Mouse (Mus musculus) yolk sac, embryonic 10.5 days (tissue): Measurements from ENCODE around the gene Prps1l3.
"Not testable (repeated sequence)": the region's sequence is repeated elsewhere in the genome, so short reads cannot be mapped to it uniquely, and the experiment has no call there.

Source experiments
- DNase-seq: peaks from one replicate; pipeline ENCODE4 v3.0.0-alpha.2; 2017; ENCODE audit warnings: low spot score

Prps1l3 gene

GRCm38 (mm10) chr12:57230192-57230706, at the start of gene Prps1l3, which contains the start of gene Mipol1:
TSS of gene Prps1l3 (plus strand) at chr12:57230412.
TSS of gene Mipol1 (plus strand) at chr12:57230427.
- DNase-seq: peak; percentile 96

DNA sequence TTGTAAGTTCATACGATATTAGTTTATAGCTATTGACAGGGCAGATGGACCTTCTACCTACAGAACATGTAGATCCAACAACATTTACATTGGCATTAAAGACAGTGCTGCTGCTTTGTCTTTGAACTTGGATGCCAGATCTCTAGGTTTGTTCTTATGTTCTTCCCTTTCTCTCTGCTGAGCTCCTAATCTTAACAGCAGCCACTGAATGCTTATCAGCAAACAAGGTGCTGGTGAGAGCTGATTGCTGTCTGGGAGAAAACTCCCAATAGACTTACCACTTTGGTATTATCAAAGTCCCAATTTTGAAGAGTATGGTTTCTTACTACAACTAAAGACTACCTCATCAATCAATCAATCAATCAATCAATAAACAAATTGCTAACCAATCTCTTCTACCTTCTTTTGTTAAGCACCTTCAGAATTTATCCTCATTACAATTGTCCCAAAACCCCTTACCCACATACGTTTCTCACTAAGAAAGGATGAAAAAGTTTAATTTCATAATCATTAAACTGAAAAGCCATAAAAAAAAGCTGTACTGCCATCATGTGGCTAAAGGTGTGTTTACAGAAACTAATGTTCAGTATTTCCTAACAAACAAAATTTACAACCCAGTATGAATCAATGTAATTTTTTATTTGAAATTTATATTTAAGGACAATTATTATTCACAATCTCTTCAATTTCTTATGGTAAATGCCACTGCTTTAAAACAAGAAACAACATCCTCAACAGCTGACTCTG, 45.6 kb upstream of the Prps1l3 start:
- no peak for DNase-seq

GRCm38 (mm10) chr12:57185475-57185874, 44.7 kb upstream of the Prps1l3 start:
- DNase-seq: no peak

GRCm38 (mm10) chr12:57186126-57186525, 44.1 kb upstream of the Prps1l3 start:
- no peak for DNase-seq

GRCm38 (mm10) chr12:57187032-57187431, 43.2 kb upstream of the Prps1l3 start:
- DNase-seq: no peak

DNA sequence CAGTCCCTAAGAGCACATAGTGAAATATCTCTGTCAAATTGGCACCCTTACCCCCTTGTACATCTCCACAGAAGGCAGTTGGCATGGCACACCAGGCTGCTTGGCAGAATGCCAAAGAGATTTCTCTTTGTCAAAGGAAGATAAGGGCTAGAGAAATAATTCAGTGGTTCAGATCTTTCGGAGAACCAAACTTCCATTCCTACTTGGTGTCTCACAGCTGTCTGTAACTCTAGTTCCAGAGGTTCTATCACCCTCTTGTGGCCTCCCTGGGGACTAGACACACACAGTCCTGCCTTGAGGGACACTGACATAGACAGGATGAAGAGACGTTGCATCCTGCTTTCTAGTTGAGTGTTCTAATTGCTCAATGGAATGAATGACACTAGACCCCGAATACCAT, 35.6 kb upstream of the Prps1l3 start:
- DNase-seq: peak; percentile 14

GRCm38 (mm10) chr12:57196286-57196607, 34.0 kb upstream of the Prps1l3 start:
- DNase-seq: no peak

GRCm38 (mm10) chr12:57196608-57197362, 33.4 kb upstream of the Prps1l3 start:
- DNase-seq: peak; percentile 86

- no peak for DNase-seq
Observed at GRCm38 (mm10) chr12:57197363-57198026, 32.7 kb upstream of the Prps1l3 start, which contains the start of gene Slc25a21. TSS of gene Slc25a21 (minus strand) at chr12:57197472.

- DNase-seq: no peak
Observed at GRCm38 (mm10) chr12:57198269-57198668, 31.9 kb upstream of the Prps1l3 start.

DNA sequence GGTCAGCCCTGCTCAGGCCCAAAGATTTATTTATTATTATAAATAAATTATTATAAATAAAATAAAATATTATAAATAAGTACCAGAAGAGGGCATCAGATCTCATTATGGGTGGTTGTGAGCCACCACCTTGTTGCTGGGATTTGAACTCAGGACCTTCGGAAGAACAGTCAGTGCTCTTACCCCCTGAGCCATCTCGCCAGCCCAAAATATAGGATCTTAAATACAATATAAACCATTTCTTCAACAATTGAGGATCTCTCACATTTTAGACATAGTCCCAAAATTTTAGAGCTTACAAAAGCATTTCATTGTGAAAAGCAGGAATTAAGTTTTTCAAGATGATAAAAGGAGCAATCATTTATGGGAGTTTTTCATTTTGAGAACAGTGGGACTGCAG, 30.8 kb upstream of the Prps1l3 start:
- DNase-seq: no peak

GRCm38 (mm10) chr12:57201901-57202300, 28.3 kb upstream of the Prps1l3 start:
- no peak for DNase-seq

GRCm38 (mm10) chr12:57204276-57204851, 25.8 kb upstream of the Prps1l3 start:
- no peak for DNase-seq

- DNase-seq: peak; percentile 68
Observed at GRCm38 (mm10) chr12:57211353-57212311, 18.6 kb upstream of the Prps1l3 start.

- not testable (repeated sequence) for DNase-seq
Observed at GRCm38 (mm10) chr12:57212463-57212862, 17.7 kb upstream of the Prps1l3 start.

- DNase-seq: peak; percentile 24
Observed at GRCm38 (mm10) chr12:57226411-57226810, 3.8 kb upstream of the Prps1l3 start.

DNA sequence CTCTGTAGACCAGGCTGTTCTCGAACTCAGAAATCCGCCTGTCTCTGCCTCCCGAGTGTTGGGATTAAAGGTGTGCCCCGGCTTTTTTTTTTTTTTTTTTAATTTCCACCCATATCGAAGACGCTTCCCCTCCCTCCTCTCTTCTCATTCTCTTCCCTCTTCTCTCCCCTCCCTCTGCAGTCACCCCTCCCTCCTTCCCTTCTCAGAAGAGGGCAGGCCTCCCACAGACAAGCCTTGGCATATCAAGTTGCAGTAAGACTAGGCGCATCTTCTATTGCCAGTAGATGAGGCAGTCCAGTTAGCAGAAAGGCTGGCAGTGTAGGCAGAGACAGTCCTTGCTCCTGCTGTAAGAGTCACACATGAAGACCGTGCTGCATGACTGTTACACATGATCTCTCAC, 2.4 kb upstream of the Prps1l3 start:
- DNase-seq: no peak

DNA sequence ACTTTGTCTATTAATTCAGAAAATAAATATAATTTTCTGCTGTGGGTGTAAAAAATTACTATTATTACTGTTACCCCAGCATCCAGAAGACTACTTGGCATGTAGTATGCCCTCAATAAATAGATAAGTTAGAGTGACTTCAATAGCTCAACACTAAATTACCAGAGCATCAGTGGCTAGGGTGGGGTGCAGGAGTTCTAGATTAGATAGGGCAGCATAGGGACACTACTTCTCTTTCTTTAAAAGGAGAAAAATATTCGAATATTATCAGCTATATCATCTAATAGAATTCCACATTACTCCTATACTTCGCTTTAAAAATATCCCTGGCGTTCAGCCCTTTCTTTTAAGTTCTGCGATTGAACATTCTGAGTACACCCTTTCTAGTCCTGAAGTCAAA, 509 bp upstream of the Prps1l3 start:
- no peak for DNase-seq

GRCm38 (mm10) chr12:57231085-57231875, 1.1 kb downstream of the Prps1l3 start:
- DNase-seq: peak; percentile 39

DNA sequence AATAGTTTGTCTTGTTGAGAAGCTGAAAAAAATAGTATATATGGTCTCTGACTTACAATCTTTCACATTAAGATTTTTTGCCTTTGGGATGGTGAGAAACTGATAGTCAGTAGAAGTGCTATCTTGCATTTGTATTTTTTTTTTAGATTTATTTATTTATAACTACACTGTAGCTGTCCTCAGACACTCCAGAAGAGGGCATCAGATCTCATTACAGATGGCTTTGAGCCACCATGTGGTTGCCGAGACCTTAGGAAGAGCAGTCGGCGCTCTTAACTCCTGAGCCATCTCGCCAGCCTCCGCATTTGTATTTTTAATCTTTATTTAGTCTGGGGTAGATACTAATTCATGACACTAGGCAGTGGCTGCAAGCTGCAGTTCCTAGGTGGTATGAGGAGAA, 3.2 kb downstream of the Prps1l3 start:
- no peak for DNase-seq
